Mouse (Mus musculus): ENCODE results near the gene Ctnnbl1.

Gene Ctnnbl1

DNA sequence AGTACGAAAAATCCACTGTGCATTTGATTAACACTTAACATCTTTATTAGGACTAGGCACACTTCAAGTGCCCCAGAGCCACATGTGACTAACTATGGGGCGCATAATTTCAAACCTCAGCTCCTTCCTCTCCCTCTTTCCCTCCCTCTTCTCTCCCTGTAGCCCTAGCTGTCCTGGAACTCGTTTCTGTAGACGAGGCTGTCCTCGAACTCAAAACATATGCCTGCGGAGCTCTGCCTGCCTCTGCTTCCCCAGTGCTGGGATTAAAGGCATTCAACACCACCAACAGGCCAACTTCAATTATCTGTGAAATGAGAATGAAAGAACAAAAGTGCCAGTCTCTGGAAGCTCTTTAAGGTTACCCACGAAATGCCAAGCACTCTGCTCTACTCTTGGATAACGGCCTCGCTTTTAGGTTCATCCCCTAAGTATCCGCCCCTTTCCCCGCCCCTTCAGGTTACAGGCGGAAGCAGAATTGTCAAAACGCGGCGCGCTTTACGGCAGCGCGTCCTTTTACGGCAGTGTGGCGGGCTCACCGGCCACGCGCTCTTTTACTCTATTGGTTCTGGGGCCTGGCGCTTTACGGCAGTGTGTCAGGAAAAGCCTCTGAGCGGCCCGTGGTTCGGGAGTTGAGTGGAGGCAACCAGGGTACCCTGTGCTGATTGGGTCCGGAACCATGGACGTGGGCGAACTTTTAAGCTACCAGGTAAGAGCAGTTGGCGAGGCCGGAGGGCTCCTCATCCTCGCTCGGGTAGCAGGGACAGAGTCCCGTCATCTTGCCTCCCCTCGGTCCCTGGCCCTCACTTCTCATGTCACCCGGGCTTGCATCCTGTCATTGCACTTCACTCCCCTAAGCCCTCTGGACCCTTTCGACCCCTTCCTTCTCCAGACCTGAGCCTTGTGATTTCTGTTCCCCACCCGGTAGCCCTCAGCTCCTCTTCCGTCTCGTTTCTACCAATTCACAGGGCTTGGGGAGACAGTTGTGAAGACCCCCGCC lies at the start of gene Ctnnbl1:
TSS of gene Ctnnbl1 (plus strand) at position 548 of the 997 bp plus-strand sequence.
- DNase-seq, result peak; percentile 99

DNA sequence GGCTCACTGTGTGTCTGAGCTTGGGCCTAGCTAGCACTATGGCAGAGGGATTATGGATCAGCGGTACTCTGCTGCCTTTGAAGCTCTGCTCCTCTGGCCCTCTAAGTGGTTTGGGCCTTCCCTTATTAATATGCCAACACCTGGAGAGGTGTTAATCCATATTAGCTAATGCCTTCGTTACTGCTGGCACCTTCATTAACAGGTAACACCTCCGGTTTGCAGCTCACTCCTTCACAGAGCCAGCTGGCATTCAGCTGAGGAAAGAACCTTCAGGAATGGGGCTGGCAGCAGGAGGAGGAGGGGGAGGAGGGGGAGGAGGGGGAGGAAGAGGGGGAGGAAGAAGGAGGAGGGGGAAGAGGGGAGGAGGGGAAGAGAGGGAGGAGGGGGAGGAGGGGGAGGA lies 49.7 kb upstream of the Ctnnbl1 start:
- DNase-seq, result no peak

DNA sequence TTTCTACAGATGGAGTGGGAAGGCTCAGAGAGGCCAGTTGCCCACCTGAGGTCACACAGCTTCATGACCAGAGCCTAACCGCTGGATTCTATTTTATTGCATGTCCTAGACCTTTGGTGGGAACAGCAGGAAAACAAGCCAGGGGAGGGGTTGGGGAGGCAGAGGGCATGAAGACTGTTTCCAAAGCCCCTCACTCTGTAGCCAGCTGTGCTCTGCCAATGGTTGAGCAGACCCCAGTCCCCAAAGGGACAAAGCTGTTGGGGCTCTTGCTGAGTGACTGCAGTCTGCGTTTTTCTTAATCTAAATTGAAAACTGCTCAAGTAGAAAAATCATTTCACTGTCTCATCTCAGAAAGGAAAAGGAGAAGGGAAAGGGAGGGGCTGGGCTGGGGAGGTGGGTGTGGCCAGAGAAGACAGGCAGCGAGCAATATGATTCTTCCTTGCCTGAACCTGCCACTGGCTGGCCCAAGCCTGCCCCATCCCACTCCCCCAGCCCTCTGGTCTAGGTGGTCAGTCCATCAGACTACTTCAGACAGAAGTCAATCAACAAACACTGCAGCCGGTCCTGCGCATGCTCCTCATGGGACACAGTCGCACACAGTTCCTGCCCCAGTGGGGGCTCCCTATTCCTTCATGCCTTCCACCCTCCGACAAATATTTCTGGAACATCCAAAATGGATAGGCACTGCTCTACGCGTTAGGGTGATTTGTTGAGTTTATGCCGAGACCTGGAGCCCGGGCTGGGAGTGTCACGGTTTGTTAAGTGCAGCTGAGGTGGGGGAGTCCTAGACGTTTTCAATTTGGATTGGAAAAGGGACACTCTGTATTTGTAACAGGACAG lies 45.7 kb upstream of the Ctnnbl1 start:
- DNase-seq, result no peak

DNA sequence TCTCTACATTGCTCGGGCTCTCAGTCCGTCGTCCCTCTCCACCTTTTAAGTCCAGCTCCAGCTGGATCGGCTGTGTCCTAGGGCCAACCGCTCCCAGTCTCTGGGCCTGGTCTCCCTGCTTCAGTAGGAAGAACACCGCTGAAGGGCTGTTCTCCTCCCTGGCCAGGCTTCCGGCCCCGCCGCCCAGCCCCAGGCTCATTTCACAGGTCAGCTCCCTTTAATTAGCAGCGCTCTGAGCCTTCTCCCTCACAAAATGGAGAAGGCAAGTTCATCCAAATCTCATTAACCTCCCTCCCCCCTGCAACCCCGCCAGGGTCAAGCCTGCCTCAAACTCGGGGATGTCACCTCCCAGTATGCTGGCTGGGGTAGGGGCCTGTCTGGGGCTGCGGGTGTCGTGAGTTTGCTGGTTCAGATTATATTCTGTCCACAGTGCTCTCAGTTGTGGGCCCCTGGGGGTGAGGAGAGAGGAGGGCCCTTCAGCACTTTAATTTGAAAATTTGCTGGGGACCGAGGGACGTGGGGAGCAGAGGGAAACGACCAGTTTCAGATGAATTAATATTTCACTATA lies 44.8 kb upstream of the Ctnnbl1 start:
- no peak for DNase-seq

DNA sequence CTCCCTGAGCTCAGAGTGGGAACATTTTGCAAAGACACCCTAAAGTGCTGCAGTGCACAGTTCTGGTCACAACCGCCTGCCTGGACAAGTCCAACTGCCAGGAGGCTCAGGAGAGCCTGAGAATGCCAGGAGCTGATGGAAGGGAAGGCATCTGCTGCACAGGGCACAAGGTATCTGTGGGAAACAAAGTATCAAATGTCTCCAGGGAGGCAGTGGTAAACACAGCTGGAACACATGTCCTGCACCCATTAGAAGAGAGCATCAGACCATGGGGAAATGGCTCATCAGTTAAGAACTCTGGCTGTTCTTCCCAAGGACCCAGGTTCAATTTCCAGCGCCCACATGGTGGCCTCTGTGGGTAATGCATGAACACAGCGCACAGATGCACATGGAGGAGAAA lies 43.6 kb upstream of the Ctnnbl1 start:
- no peak for DNase-seq

DNA sequence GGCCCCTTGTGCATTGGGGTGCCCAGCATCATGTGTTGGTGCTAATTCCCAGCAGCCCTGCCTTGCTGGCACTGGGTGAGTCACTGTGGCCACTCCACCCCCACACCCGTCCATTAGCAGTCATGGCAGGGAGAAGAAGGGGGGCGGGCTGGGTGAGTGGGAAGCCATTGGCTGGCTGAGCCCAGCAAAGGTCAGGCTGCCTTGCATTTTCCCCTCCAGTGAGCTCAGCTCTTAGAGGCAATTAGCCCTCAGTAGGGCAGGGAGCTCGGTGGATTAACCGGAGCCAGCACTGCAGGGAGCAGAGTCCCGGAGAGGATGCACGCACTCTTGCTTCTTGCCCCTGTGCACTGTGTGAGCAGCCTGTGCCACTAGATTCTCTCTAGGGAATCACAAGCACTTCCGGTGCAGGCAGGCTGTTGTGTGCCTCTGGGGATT lies 40.9 kb upstream of the Ctnnbl1 start:
- no peak for DNase-seq

DNA sequence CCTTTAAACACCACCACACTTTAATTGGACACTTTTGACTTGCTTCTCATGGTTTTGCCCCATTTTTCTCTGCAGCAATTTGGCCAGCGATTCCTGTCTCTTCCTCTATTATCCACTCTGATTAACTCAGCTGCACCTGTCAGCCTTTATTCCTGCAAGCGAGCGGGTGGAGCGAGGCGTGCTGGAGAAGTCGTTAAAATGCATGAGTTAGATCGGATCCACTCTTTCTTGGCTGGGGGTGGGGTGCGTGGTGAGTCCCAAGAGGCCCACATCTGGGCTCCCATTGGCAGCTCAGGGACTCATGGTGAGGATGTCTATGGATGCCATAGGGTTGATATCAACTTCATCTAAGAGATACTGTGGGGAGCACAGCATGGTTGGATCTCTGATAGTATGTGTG lies 34.0 kb upstream of the Ctnnbl1 start:
- no peak for DNase-seq

DNA sequence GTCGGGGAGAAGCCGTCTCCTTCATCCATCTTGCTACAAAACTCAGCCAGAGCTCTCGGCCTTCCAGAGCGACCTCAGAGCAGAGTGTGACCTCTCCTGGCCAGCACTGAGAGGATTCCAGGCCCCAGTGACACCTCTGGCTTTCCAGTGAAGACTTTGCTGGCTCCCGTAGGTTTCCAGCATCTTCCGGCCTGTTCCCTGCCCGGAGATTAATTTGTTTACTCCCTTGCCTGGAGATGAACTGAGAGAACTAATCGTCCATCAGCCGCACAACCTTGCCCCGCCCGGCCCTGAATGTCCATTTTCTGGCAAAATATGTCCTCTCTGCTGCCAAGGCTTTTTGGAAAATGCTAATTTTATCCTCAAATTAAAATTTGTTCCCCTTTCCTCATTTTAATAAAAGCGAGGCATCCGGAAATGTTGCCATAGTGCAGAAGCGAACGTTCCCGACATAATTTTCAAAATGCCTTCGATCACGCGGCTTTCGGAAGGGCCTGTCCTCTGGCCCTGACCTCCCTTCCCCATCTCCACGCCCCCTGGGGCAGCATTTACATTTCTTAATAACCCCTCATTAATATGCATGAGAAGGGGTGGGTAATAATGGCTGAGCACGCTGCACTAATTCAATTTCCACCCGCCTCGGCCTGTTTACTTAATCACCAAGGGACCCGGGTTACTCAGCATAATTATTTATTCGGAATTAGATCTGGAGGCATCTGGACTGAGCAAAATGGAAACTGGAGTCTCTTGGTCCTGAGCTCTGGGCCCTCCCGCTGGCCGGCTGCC lies 32.0 kb upstream of the Ctnnbl1 start:
- DNase-seq, result peak; percentile 26

DNA sequence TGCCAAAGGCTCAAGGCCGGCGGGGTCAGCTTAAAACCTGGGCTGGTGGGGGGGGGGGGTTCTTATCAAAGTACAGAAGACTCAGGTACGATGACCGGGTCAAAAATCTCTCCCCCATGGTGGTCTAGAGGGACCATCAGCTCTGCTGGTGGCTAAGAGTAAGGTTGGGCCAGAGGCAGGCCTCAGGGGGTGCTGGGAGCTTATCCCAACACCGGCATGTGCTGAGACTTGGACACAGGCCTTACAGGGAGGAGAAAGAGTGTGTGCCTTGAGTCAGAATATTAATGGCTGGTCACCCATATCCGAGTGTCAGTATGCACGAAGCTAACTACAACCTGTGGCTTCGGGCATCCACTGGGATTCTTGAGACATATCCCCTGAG lies 31.4 kb upstream of the Ctnnbl1 start:
- DNase-seq, result no peak

DNA sequence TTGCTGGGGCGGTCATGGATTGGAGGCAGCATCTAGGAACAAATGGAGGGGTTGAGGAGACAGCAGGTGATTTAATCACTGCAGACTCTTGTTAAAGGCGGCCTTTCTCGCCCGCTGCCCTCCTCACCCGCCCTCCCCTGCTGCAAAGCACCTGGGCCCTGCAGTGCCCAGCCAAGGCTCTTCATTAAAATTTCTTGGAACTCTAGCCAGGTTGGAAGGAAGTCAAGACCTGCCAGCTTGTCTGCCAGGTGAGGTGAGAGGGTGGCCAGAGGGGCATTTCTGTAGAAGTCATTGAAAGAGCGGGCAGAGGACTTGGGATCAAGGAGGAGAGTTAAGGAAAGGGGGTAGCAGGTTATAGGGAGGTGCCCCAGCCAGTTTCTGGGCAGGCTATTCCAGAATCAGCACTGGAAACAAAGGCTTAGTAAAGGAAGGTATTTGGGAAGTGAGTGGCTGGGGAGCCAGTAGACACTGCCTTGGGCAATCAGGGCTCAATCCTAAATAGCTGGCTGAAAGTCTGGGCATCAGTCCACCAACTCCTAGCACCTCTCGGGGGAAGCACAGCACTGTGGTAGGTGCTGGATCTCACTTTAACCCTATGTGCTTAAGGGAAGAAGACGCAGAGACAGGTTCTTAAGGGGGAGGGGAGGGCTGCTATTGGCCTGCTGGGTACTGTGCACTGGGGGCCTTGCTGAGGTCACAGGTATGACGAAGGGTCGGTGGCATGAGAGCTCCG lies 29.8 kb upstream of the Ctnnbl1 start:
- peak; percentile 57 for DNase-seq

DNA sequence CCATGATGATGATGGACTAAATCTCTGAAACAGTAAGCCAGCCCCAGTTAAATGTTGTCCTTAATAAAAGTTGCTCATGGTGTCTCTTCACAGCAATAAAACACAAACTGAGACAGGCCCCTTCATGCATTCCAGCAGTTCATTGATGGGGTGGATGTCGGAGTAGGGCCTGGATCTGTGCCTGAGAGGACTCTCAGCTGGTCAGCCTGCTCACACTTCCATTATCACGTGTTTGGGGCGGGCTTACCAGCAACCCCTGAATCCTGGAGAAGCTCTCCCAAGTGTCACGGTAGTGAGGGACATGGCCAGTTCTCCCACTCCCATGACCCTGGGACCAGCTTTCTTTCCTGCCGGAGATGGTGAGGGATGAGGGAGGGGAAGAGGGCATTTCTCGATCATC lies 24.5 kb upstream of the Ctnnbl1 start:
- no peak for DNase-seq

DNA sequence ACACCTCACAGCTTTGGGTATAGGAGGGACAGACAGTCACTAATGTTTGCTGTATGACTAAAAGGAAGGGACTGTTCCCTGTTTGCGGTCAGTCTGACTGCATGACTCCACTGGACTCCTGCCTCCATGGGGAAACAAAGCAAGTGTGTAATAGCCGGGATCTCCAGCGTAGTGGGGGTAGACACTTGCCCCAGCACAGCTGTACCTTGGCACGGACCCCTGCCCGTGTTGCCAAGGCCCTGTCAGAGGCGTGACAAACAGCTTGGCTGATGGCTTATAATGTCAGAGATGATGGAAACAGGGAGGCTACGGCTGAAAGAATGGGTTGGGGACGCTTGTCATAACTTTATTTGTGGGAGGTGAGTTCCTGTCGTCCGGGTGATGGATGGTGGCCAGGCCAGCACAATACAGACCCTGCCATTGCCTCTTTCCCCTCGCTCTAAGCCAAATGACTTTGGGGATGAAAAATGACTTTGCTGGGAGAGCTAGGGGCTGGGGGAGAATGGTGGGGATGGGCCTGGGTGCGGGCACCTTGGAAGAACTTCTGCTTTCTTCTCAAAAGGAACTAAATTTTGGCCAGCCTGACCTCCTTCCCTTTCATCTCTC lies 21.5 kb upstream of the Ctnnbl1 start:
- no peak for DNase-seq

DNA sequence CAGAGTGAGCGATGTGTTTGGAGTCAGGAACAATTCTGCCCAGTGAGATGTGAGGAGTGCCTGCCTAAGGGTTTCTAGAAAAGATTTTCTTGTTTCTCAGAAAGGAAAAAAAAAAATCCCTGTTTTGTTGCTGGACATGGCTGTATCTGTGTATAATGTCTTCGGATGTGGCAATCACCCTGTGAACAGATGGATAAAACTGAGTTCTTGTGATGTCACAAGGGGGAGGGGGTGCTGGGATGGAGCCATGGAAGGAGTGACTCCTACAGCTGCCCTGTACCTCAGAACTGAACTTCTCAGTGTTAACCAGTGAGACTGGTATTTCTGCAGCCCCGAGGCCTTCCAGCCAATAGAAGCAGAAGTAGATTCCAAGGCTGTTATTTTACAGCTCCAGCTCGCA lies 18.8 kb upstream of the Ctnnbl1 start:
- no peak for DNase-seq

DNA sequence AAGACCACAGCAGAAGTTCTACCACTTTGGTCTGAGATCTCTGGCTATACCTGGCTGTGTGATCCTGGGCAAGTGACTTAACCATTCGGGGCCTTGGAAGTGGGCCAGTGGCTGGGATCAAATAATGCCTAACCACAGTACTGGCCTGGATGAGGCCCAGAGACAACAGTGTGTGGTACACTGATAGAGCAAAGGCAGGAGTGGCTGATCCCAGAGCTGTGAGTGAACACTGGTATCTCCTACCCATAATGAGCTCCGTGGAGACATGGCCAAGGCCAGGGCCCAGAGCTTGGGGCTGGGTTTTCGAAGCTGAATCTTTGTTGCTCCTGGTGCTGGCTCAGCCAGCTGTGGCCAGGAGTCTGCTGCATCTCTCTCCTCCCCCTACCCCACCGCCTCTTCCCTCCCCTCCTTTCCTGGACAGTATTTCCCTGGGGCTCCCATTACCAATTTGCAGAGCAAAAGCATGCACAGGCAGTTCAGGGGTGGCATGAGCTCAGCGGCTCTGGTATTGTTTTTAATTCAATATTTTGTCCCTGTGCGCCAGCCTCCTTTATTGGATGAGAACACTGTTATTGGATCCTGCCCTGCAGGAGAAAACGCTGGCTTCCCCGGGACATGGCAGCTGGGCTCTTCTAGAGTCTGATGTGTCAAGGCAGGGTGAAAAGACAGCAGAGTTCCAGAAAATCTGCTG lies 13.2 kb upstream of the Ctnnbl1 start:
- no peak for DNase-seq

DNA sequence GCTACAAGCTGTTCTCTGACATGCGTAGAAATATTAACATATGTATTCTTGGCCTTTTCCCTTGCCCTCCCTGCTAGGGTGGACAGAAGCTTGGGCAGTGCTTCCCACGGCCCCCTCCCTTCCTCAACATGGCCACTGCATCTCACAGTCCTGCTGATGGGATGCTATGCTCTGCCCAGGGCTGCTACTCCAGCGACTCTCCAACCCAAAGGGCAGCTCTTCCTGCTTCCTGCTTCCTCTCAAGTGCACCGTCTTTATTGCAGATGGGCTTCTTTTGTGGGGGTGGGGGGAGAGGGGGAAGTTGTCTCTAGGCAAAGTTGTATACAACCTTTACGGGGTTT lies 12.7 kb upstream of the Ctnnbl1 start:
- DNase-seq, result no peak

DNA sequence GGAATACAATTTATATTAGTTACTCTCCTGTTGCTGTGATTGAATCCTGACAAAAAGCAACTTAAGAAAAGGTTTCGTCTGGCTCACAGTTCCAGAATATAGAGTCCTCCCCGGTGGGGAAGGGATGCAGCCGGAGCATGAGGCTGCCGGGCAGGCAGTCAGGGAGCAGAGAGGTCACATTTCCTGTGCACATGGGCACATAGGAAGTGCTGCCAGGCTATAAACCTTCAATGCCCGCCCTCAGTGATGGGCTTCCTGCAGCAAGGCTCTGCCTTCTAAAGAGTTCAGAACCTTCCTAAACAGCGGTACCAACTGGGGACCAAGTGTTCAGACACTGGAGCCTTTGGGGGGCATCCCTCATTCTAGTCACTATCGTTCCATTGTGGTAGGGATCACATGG lies 7.4 kb downstream of the Ctnnbl1 start:
- DNase-seq, result no peak

DNA sequence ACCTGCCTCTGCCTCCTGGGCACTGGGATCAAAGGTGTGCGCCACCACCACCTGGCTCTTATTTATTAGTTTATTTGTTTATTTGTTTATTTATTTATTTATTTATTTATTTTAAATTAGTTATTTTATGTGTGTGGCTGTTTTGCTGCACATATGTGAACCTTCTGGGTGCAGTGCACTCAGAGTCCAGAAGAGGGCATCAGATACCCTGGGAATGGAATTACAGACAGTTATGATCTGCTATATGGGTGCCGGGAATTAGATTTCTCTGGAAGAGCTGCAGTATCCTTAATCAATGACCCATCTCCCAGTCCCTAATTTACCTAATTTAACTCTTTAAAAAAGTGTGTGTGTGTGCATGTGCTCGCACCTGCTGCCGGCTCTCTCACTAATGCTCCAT lies 8.5 kb downstream of the Ctnnbl1 start:
- DNase-seq, result no peak

DNA sequence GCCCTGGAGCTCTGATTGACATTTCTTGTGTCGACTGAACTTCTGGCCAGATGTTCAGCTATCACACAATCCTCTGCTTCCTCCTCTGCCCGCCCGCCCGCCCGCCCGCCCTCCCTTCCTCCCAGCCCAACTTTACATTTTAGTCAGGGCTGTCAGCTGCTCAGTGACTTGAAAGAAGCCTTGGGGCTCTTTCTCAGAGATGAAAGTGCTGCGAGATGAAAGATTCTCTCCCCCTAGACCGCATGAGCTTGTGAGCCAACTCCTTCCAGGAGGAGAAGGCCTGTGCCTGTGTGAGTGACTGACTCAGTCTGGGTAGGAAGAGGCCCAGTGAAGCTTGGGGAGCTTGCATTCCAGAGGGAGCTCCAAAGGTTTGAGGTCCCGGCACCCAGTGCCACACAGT lies 9.4 kb downstream of the Ctnnbl1 start:
- DNase-seq, result no peak

DNA sequence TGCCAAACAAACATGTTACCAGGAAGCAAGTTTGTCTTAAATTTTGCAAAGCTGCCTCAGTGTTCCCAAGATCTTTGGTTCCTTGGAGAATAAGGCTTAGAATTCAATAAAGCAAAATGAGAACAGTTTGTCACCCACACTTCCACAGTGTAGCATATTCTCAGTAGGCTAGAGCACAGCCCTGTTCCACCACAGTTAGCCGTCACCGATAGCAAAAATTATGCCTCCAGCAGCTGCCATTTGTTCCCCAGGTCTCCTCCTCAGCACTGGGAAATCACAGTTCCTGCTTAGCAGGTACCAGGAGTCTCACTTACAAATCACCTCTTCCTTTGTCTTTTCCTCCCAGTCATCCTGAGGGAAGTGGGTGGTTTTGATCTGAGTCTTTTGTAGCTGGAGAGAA lies 10.8 kb downstream of the Ctnnbl1 start:
- DNase-seq, result no peak

DNA sequence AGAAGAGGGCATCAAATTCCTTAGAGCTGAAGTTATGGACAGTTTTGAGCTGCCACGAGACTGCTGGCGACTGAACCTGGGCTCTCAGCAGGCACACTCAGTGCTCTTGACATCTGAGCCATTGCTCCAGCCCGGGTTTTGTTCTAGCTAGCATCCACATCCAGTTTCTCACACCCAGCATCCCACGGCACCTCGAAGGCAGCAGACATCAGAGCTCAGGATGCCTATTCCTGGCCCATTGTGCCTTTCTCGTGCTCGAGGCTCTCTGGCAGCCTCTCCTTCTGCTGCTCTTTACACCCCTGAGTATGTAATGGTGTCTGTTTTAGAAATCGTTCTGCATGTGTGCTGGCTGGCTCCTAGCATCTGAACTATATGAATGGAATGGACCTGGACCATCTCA lies 13.3 kb downstream of the Ctnnbl1 start:
- DNase-seq, result no peak

All from cerebellum, adult 9-11 months (tissue).